Mouse (Mus musculus) kidney, postnatal 0 days (tissue): ENCODE measurements around the gene Cyb5r3. TPM values are rescaled to one million over a fixed set of nuclear protein-coding genes. Genes with fewer than 3 reads are reported as not detected.
A peak's percentile ranks its signal among the peaks of the same experiment; 100 is the strongest.

ENCODE experiments used
- ATAC-seq: fragments of 200-750 bp; cut with Nextera tagmentation; replicated peaks from 2 replicates; pipeline ENCODE4 v1.8.0; 2017; ENCODE audit warnings: low read depth, moderate number of reproducible peaks, moderate TSS enrichment, moderate library complexity; ENCODE audit not compliant: low FRiP score
- DNase-seq: peaks from one replicate; pipeline ENCODE4 v3.0.0-alpha.2; 2016; ENCODE audit warnings: low spot score
- H3K27ac ChIP-seq: fragments of 300-500 bp; sonication (generic); 2 replicates; pipeline ENCODE4 v1.5.1; 2014; ENCODE audit warnings: mild to moderate bottlenecking
- H3K27me3 ChIP-seq: fragments of 300-500 bp; sonication (generic); 2 replicates; pipeline ENCODE4 v1.6.1; 2014; ENCODE audit warnings: low read length, mixed read lengths; ENCODE audit not compliant: insufficient read depth
- H3K36me3 ChIP-seq: fragments of 300-500 bp; sonication (generic); 2 replicates; pipeline ENCODE4 v1.6.1; 2014; ENCODE audit warnings: low read length, mixed read lengths; ENCODE audit not compliant: insufficient read depth
- H3K4me1 ChIP-seq: fragments of 300-500 bp; sonication (generic); replicated peaks from 2 replicates; pipeline ENCODE4 v1.6.1; 2014; ENCODE audit warnings: antibody characterized with exemption, low read length, mixed read lengths; ENCODE audit not compliant: insufficient read depth
- H3K4me2 ChIP-seq: fragments of 300-500 bp; sonication (generic); 2 replicates; pipeline ENCODE4 v1.6.1; 2014; ENCODE audit warnings: mild to moderate bottlenecking, low read length, moderate library complexity, mixed read lengths
- H3K4me3 ChIP-seq: fragments of 300-500 bp; sonication (generic); replicated peaks from 2 replicates; pipeline ENCODE4 v1.5.1; 2014; ENCODE audit warnings: low read depth, low read length
- H3K9ac ChIP-seq: fragments of 300-500 bp; sonication (generic); 2 replicates; pipeline ENCODE4 v1.6.1; 2014; ENCODE audit warnings: low read depth, low read length
- H3K9me3 ChIP-seq: fragments of 300-500 bp; sonication (generic); replicated peaks from 2 replicates; pipeline ENCODE4 v1.6.1; 2016; ENCODE audit warnings: low read length, inconsistent platforms, mixed read lengths
- CTCF ChIP-seq: IDR thresholded peaks from 2 replicates; pipeline ENCODE4 v1.5.1; 2016; ENCODE audit warnings: antibody characterized with exemption, low read depth, mild to moderate bottlenecking, moderate library complexity
- WGBS: fragments of 180-500 bp; shearing (Covaris S2); extraction: QIAGEN DNeasy Blood & Tissue Kit; methylation state at CpG from one replicate; pipeline ENCODE4 v1.1.7; 2014; 5-methylcytosine and 5-hydroxymethylcytosine counted together
- polyA plus RNA-seq: library from polyadenylated mRNA; unstranded; fragments of >200 nt; fragmentation: Nextera tagmentation; extraction: Ambion mirVana; gene quantifications from 2 replicates; pipeline ENCODE4 v1.2.1, GENCODE M21; 2015

Gene Cyb5r3
- polyA plus RNA-seq, 1 experiment from 2014 or later: 90.9 TPM

- TF ChIP-seq CTCF: no peak
- no peak for ATAC-seq
- H3K4me3 ChIP-seq: no peak overlapping the region
- H3K4me1 ChIP-seq: 0 out of 2 replicates have a peak, but pooled peaks cover 4% of the 10 kb centered on the region
- H3K27ac ChIP-seq: no peak overlapping the region
- H3K9ac ChIP-seq: no peak overlapping the region
- no peaks in the 10 kb centered on the region for H3K36me3 ChIP-seq
- DNase-seq: peak; percentile 13
- H3K9me3 ChIP-seq: no peaks in the 10 kb centered on the region
- 56% methylated on average over 4 of the region's 4 CpGs for WGBS
- no peaks in the 10 kb centered on the region for H3K27me3 ChIP-seq
- H3K4me2 ChIP-seq: no peak overlapping the region
Measured at GRCm38 (mm10) chr15:83181800-83182330, 9.5 kb upstream of the Cyb5r3 start.

- H3K4me3 ChIP-seq: no peak overlapping the region
- H3K9me3 ChIP-seq: no peaks in the 10 kb centered on the region
- H3K4me2 ChIP-seq: no peak overlapping the region
- no peaks in the 10 kb centered on the region for H3K27me3 ChIP-seq
- H3K4me1 ChIP-seq: 0 out of 2 replicates have a peak, but pooled peaks cover 4% of the 10 kb centered on the region
- no peaks in the 10 kb centered on the region for H3K36me3 ChIP-seq
- TF ChIP-seq CTCF: no peak
- no peak for ATAC-seq
- 83% methylated on average over 6 of the region's 6 CpGs for WGBS
- no peak overlapping the region for H3K9ac ChIP-seq
- DNase-seq: no peak
- H3K27ac ChIP-seq: no peak overlapping the region
Measured at GRCm38 (mm10) chr15:83180004-83180403, 7.6 kb upstream of the Cyb5r3 start.

- Histone ChIP-seq H3K9ac (no peak overlapping the region), H3K27me3 (no peaks in the 10 kb centered on the region), H3K9me3 (no peaks in the 10 kb centered on the region), H3K27ac (no peak overlapping the region), H3K4me1 (peaks cover 8% of the 10 kb centered on the region; the same call in 1 of the 2 replicates), H3K36me3 (no peaks in the 10 kb centered on the region), H3K4me2 (no peak overlapping the region), H3K4me3 (no peak overlapping the region)
- WGBS: 71% methylated on average over 4 of the region's 4 CpGs
- no peak for TF ChIP-seq CTCF
- ATAC-seq (no peak), DNase-seq (no peak)
Measured at GRCm38 (mm10) chr15:83176653-83177052, 4.3 kb upstream of the Cyb5r3 start.

DNA sequence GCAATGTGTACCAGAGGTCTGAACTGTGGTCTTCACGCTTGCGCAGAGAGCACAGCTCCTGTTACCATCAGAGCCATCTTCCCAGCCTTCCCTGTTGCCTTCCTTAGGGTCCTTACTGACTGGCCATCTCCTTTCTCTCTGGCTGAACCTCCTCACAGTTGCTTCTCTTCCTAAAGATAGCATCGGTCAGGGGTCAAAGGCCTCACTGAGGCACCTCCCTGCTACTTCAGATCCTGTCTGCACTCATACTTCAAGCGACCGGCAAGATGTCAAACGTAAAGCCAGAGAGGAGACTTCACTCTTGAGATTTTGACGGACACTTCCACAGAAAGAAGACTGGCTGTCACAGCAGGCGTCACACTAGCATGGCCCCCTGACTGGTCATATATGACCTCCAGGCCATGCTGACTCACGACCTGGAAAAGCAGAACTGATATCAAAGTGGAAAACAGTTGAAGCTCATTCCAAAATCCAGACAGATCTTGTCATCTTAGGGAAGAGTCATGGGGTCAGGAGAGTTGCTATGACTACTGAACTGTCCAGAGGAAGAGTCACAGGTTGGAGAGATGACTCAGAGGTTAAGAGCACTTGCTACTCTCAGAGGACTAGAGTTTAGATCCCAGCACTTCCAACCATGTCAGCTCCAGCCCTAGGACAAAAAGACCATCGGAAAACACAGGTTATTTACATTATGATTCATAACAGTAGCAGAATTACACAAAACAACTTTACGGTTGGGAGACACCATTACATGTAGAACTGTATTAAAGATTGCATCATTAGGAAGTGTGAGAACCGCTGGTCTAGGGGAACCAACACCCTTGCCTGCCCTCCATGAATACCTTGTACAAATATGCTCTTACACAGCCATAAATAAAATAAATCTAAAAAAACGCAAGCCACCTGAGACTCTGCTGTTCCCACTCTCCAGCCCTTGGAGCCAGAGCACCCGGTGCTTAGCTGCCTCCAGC lies 1.8 kb upstream of the Cyb5r3 start:
- Histone ChIP-seq H3K4me2 (no peak overlapping the region), H3K27ac (no peak overlapping the region), H3K27me3 (no peaks in the 10 kb centered on the region), H3K9ac (no peak overlapping the region), H3K4me1 (peaks cover 27% of the 10 kb centered on the region), H3K4me3 (no peak overlapping the region), H3K9me3 (no peaks in the 10 kb centered on the region), H3K36me3 (no peaks in the 10 kb centered on the region)
- no peak for TF ChIP-seq CTCF
- ATAC-seq: no peak
- 87% methylated on average over 14 of the region's 14 CpGs for WGBS
- no peak for DNase-seq

GRCm38 (mm10) chr15:83171712-83172481 lies 495 bp downstream of the Cyb5r3 start:
- H3K9me3 ChIP-seq: no peaks in the 10 kb centered on the region
- peaks cover 41% of the 10 kb centered on the region for H3K4me1 ChIP-seq
- H3K27ac ChIP-seq: peak overlapping the region; percentile 93
- peak; percentile 97 for DNase-seq
- peak overlapping the region; percentile 84 for H3K9ac ChIP-seq
- ATAC-seq: peak; percentile 93
- H3K27me3 ChIP-seq: no peaks in the 10 kb centered on the region
- peak overlapping the region; percentile 79 for H3K4me3 ChIP-seq
- under 1% methylated on average over 67 of the region's 67 CpGs for whole genome bisulfite sequencing
- peak; percentile 59 for TF ChIP-seq CTCF
- peak overlapping the region; percentile 95 for H3K4me2 ChIP-seq
- H3K36me3 ChIP-seq: no peaks in the 10 kb centered on the region
